Mouse (Mus musculus) stomach, embryonic 16.5 days (tissue): ENCODE results near the gene Hbq1b. TPM values are rescaled to one million over a fixed set of nuclear protein-coding genes. Genes with fewer than 3 reads are reported as not detected.
"Not testable (repeated sequence)": the region's sequence is repeated elsewhere in the genome, so short reads cannot be mapped to it uniquely, and the experiment has no call there.

ENCODE experiments used
- ATAC-seq: fragments of 200-750 bp; cut with Nextera tagmentation; 2 replicates; pipeline ENCODE4 v1.8.0; 2017; ENCODE audit warnings: moderate number of reproducible peaks, moderate TSS enrichment; ENCODE audit not compliant: insufficient read depth, low FRiP score
- H3K27ac ChIP-seq: fragments of 300-500 bp; sonication (generic); 2 replicates; pipeline ENCODE4 v1.5.1; 2014; ENCODE audit warnings: low read length
- H3K27me3 ChIP-seq: fragments of 300-500 bp; sonication (generic); 2 replicates; pipeline ENCODE4 v1.6.1; 2014; ENCODE audit warnings: low read length, control low read depth, mixed read lengths; ENCODE audit not compliant: control insufficient read depth, insufficient read depth
- H3K36me3 ChIP-seq: fragments of 300-500 bp; sonication (generic); 2 replicates; pipeline ENCODE4 v1.6.1; 2014; ENCODE audit warnings: low read length; ENCODE audit not compliant: control insufficient read depth, insufficient read depth
- H3K4me1 ChIP-seq: fragments of 300-500 bp; sonication (generic); 2 replicates; pipeline ENCODE4 v1.6.1; 2014; ENCODE audit warnings: low read length, control low read depth, mixed read lengths; ENCODE audit not compliant: control insufficient read depth, insufficient read depth
- H3K4me2 ChIP-seq: fragments of 300-500 bp; sonication (generic); 2 replicates; pipeline ENCODE4 v1.6.1; 2014; ENCODE audit warnings: low read depth, low read length, mixed read lengths
- H3K4me3 ChIP-seq: fragments of 300-500 bp; sonication (generic); replicated peaks from 2 replicates; pipeline ENCODE4 v1.5.1; 2014; ENCODE audit warnings: mild to moderate bottlenecking, low read length
- H3K9ac ChIP-seq: fragments of 300-500 bp; sonication (generic); 2 replicates; pipeline ENCODE4 v1.6.1; 2014; ENCODE audit warnings: low read length
- H3K9me3 ChIP-seq: fragments of 300-500 bp; sonication (generic); replicated peaks from 2 replicates; pipeline ENCODE4 v1.6.1; 2016; ENCODE audit warnings: low read length, control low read depth; ENCODE audit not compliant: control insufficient read depth
- WGBS: fragments of 180-500 bp; shearing (Covaris S2); extraction: QIAGEN DNeasy Blood & Tissue Kit; methylation state at CpG from one replicate; pipeline ENCODE4 v1.1.7; 2014; 5-methylcytosine and 5-hydroxymethylcytosine counted together
- polyA plus RNA-seq: library from polyadenylated mRNA; unstranded; fragments of >200 nt; fragmentation: Nextera tagmentation; extraction: Ambion mirVana; gene quantifications from 2 replicates; pipeline ENCODE4 v1.2.1, GENCODE M21; 2015

Gene Hbq1b
- polyA plus RNA-seq, 1 experiment from 2014 or later, result 5.5 TPM

- no peaks in the 10 kb centered on the region for H3K4me1 ChIP-seq
- 68% methylated on average over 21 of the region's 21 CpGs for WGBS
- no peaks in the 10 kb centered on the region for H3K27me3 ChIP-seq
- ATAC-seq, result no peak
- H3K9ac ChIP-seq, result no peak overlapping the region
- no peak overlapping the region for H3K4me3 ChIP-seq
- no peak overlapping the region for H3K4me2 ChIP-seq
- H3K9me3 ChIP-seq, result no peaks in the 10 kb centered on the region
- no peak overlapping the region for H3K27ac ChIP-seq
- H3K36me3 ChIP-seq, result no peaks in the 10 kb centered on the region
These were observed 8.9 kb upstream of the Hbq1b start for GRCm38 (mm10) chr11:32277736-32278457.

DNA sequence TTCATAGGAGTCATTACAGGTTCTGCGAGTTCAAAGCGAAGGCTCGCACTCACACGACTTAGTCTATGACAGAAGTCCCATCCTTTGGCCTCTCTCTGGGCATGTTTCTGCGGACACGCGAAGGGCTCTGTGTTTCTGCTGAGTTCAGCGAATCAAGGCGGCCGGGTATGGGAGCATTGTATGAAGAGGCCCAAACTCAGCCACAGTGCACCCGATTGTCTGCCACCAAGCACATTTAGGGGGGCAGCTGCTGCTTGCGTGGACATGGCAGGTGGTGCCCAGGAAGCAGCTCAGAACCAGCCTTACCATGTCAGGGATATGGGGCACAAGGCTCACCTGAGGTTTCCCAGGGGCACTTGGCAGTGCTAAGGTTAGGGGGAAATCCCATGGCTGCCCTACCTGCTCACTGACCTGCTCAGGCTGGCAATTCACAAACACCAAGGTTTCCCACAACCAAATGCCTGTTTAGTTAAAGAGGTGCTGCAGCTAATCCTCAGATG is 8.3 kb upstream of the Hbq1b start:
- ATAC-seq, result no peak
- 77% methylated on average over 12 of the region's 12 CpGs for WGBS
- no peaks in the 10 kb centered on the region for H3K4me1 ChIP-seq

DNA sequence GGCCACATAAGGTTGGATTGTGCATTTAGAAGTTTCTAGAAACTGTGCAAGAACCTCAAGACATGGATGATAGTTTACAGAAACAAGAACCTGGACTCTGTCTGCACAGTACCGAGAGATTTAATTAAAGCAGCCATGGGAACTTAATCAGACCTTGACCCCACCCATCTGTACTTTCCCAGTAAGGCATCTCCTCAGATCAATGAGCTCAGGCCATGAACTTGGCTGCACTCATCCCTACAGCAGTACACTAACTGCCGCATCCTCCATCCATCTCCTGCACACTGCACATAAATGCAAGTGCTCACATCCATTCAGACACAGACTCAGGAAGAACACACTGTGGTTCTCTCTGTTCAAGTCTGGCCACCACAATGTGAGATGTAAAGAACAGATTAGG is 6.1 kb upstream of the Hbq1b start:
- H3K4me3 ChIP-seq, result no peak overlapping the region
- H3K36me3 ChIP-seq, result no peaks in the 10 kb centered on the region
- WGBS, result 54% methylated on average over 2 of the region's 2 CpGs
- no peak overlapping the region for H3K9ac ChIP-seq
- H3K4me2 ChIP-seq, result no peak overlapping the region
- H3K27me3 ChIP-seq, result no peaks in the 10 kb centered on the region
- no peak for ATAC-seq
- no peak overlapping the region for H3K27ac ChIP-seq
- no peaks in the 10 kb centered on the region for H3K4me1 ChIP-seq
- H3K9me3 ChIP-seq, result no peaks in the 10 kb centered on the region

More for the DNA sequence above, 8.3 kb upstream of the Hbq1b start:
- Histone ChIP-seq H3K27ac (no peak overlapping the region), H3K4me3 (no peak overlapping the region), H3K9me3 (no peaks in the 10 kb centered on the region), H3K9ac (no peak overlapping the region), H3K4me2 (no peak overlapping the region), H3K27me3 (no peaks in the 10 kb centered on the region), H3K36me3 (no peaks in the 10 kb centered on the region)

DNA sequence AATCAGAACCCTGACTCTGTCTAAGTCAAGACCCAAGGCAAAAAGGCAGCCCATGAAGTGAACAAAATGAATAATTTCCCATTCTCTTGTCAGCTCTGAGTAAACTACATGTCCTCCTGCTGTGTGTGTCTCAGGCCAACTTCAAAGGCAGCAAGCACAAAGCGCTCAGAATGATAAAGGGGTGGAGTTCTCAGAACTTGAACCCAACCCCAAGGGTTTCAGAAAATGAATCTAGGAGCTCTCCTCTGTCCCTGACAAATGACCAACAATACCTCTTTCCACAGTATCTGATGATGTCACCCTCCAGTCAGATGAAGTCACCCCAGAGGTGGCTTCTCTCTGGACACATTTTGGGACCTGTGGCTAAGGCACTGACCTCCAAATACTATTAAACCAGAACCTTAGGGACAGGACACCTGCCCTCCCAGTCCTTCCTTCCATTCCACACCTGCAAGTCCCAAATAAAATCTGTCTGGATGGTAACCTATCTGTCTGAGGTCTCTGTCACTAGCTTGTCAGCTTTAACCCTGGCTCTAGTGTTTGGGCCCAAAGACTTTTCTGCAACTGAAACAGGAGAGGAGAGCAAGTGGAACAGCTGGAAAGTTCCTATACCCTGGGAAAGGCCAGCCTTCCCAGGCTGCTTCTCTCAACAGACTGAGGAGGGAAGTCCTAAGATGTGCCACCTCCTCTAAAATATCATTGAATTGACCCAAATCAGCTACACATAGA is 5.2 kb upstream of the Hbq1b start:
- no peak overlapping the region for H3K27ac ChIP-seq
- no peak overlapping the region for H3K9ac ChIP-seq
- no peaks in the 10 kb centered on the region for H3K9me3 ChIP-seq
- H3K27me3 ChIP-seq, result no peaks in the 10 kb centered on the region
- ATAC-seq, result no peak
- H3K4me2 ChIP-seq, result no peak overlapping the region
- no peaks in the 10 kb centered on the region for H3K4me1 ChIP-seq
- H3K4me3 ChIP-seq, result no peak overlapping the region
- H3K36me3 ChIP-seq, result no peaks in the 10 kb centered on the region
- 72% methylated on average over 1 of the region's 1 CpGs for WGBS

- H3K9me3 ChIP-seq, H3K4me1 ChIP-seq, H3K4me2 ChIP-seq, H3K9ac ChIP-seq, H3K36me3 ChIP-seq, H3K27ac ChIP-seq, H3K4me3 ChIP-seq, H3K27me3 ChIP-seq: not testable (repeated sequence)
- 64% methylated on average over 1 of the region's 5 CpGs for WGBS
- ATAC-seq, result peak; percentile 52
These were observed 3.5 kb upstream of the Hbq1b start, which contains the start of gene Hba-a1 for GRCm38 (mm10) chr11:32283091-32283777. Gene Hba-a1 (plus strand): TSS chr11:32283511.

- WGBS, result 47% methylated on average over 2 of the region's 2 CpGs
- not testable (repeated sequence) for ATAC-seq, H3K9me3 ChIP-seq, H3K4me3 ChIP-seq, H3K9ac ChIP-seq, H3K27ac ChIP-seq, H3K4me2 ChIP-seq, H3K4me1 ChIP-seq, H3K36me3 ChIP-seq, H3K27me3 ChIP-seq
These were observed 2.2 kb upstream of the Hbq1b start for GRCm38 (mm10) chr11:32284582-32284981.

- H3K27ac ChIP-seq, result no peak overlapping the region
- 75% methylated on average over 7 of the region's 7 CpGs for WGBS
- no peaks in the 10 kb centered on the region for H3K36me3 ChIP-seq
- H3K27me3 ChIP-seq, result 0 out of 2 replicates have a peak, but pooled peaks cover 4% of the 10 kb centered on the region
- H3K4me3 ChIP-seq, result no peak overlapping the region
- H3K4me2 ChIP-seq, result no peak overlapping the region
- no peak overlapping the region for H3K9ac ChIP-seq
- ATAC-seq, result peak; percentile 45
- H3K4me1 ChIP-seq, result no peaks in the 10 kb centered on the region
- no peaks in the 10 kb centered on the region for H3K9me3 ChIP-seq
These were observed 1.6 kb upstream of the Hbq1b start for GRCm38 (mm10) chr11:32285031-32285775.

DNA sequence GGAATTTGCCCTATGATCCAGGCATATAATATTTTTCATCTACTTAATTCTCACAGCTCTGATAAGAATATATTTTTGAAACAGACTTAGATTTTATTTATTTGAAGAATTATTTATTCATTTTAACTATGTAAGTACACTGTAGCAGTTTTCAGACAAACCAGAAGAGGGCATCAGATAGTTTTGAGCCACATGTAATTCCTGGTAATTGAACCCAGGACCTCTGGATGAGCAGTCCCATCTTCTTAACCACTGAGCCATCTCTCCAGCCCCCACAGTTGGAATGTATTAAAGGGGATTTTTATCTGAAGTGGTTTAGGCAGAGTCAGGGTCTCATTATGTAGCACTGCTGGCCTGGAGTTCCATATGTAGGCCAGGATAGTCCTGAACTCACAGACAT is 878 bp upstream of the Hbq1b start:
- H3K27ac ChIP-seq, H3K4me2 ChIP-seq, H3K4me1 ChIP-seq, H3K9me3 ChIP-seq, H3K4me3 ChIP-seq, H3K36me3 ChIP-seq, H3K27me3 ChIP-seq, ATAC-seq, H3K9ac ChIP-seq: not testable (repeated sequence)
